Mouse (Mus musculus) liver, embryonic 16.5 days (tissue): Measurements from ENCODE around the gene Cadm1. TPM values are rescaled to one million over a fixed set of nuclear protein-coding genes. Genes with fewer than 3 reads are reported as not detected.

Source experiments
- ATAC-seq: fragments of 200-750 bp; cut with Nextera tagmentation; 2 replicates; pipeline ENCODE4 v1.8.0; 2017; ENCODE audit warnings: low read depth, mild to moderate bottlenecking, moderate number of reproducible peaks, moderate library complexity
- H3K27ac ChIP-seq: fragments of 300-500 bp; sonication (generic); 2 replicates; pipeline ENCODE4 v1.5.1; 2014; ENCODE audit warnings: mild to moderate bottlenecking, low read length
- H3K27me3 ChIP-seq: fragments of 300-500 bp; sonication (generic); 2 replicates; pipeline ENCODE4 v1.6.1; 2014; ENCODE audit warnings: low read depth, low read length, mixed read lengths; ENCODE audit not compliant: control insufficient read depth, insufficient read depth
- H3K36me3 ChIP-seq: fragments of 300-500 bp; sonication (generic); 2 replicates; pipeline ENCODE4 v1.6.1; 2014; ENCODE audit warnings: mild to moderate bottlenecking; ENCODE audit not compliant: control insufficient read depth, insufficient read depth
- H3K4me1 ChIP-seq: fragments of 300-500 bp; sonication (generic); 2 replicates; pipeline ENCODE4 v1.6.1; 2014; ENCODE audit warnings: low read depth, low read length, mixed read lengths; ENCODE audit not compliant: control insufficient read depth
- H3K4me2 ChIP-seq: fragments of 300-500 bp; sonication (generic); 2 replicates; pipeline ENCODE4 v1.6.1; 2014; ENCODE audit warnings: low read depth, low read length, mixed read lengths
- H3K4me3 ChIP-seq: fragments of 300-500 bp; sonication (generic); 2 replicates; pipeline ENCODE4 v1.5.1; 2014; ENCODE audit warnings: low read depth, mild to moderate bottlenecking, low read length
- H3K9ac ChIP-seq: fragments of 300-500 bp; sonication (generic); 2 replicates; pipeline ENCODE4 v1.6.1; 2014; ENCODE audit warnings: low read depth, low read length
- H3K9me3 ChIP-seq: fragments of 300-500 bp; sonication (generic); replicated peaks from 2 replicates; pipeline ENCODE4 v1.6.1; 2016; ENCODE audit warnings: low read length; ENCODE audit not compliant: control insufficient read depth
- WGBS: fragments of 180-500 bp; shearing (Covaris S2); extraction: QIAGEN DNeasy Blood & Tissue Kit; methylation state at CpG from one replicate; pipeline ENCODE4 v1.1.7; 2014; ENCODE audit not compliant: insufficient replicate concordance; 5-methylcytosine and 5-hydroxymethylcytosine counted together
- polyA plus RNA-seq: library from polyadenylated mRNA; unstranded; fragments of >200 nt; fragmentation: Nextera tagmentation; extraction: Ambion mirVana; gene quantifications from 2 replicates; pipeline ENCODE4 v1.2.1, GENCODE M21; 2015

Cadm1 gene
- polyA plus RNA-seq, 1 experiment from 2014 or later, result 8.3 TPM

GRCm38 (mm10) chr9:47761601-47762000, 231.6 kb downstream of the Cadm1 start:
- Histone ChIP-seq H3K4me1 (no peaks in the 10 kb centered on the region), H3K4me3 (no peak overlapping the region), H3K9ac (no peak overlapping the region), H3K36me3 (no peaks in the 10 kb centered on the region), H3K9me3 (no peaks in the 10 kb centered on the region), H3K4me2 (no peak overlapping the region), H3K27me3 (no peaks in the 10 kb centered on the region), H3K27ac (no peak overlapping the region)
- 66% methylated on average over 5 of the region's 5 CpGs for WGBS
- no peak for ATAC-seq

- no peak overlapping the region for H3K4me2 ChIP-seq
- no peak overlapping the region for H3K9ac ChIP-seq
- H3K4me3 ChIP-seq, result no peak overlapping the region
- WGBS, result 71% methylated on average over 5 of the region's 5 CpGs
- H3K4me1 ChIP-seq, result no peaks in the 10 kb centered on the region
- no peaks in the 10 kb centered on the region for H3K9me3 ChIP-seq
- H3K27me3 ChIP-seq, result no peaks in the 10 kb centered on the region
- no peak for ATAC-seq
- H3K27ac ChIP-seq, result no peak overlapping the region
- H3K36me3 ChIP-seq, result no peaks in the 10 kb centered on the region
Measured at GRCm38 (mm10) chr9:47762913-47763312, 232.9 kb downstream of the Cadm1 start.

- no peak for ATAC-seq
- H3K9ac ChIP-seq, result no peak overlapping the region
- H3K4me1 ChIP-seq, result no peaks in the 10 kb centered on the region
- no peak overlapping the region for H3K4me3 ChIP-seq
- 61% methylated on average over 5 of the region's 5 CpGs for WGBS
- no peak overlapping the region for H3K4me2 ChIP-seq
- no peaks in the 10 kb centered on the region for H3K27me3 ChIP-seq
- no peak overlapping the region for H3K27ac ChIP-seq
- no peaks in the 10 kb centered on the region for H3K36me3 ChIP-seq
- no peaks in the 10 kb centered on the region for H3K9me3 ChIP-seq
Measured at GRCm38 (mm10) chr9:47764920-47765319, 234.9 kb downstream of the Cadm1 start.

- no peak overlapping the region for H3K4me2 ChIP-seq
- no peaks in the 10 kb centered on the region for H3K36me3 ChIP-seq
Measured at GRCm38 (mm10) chr9:47765323-47765722, 235.3 kb downstream of the Cadm1 start.

GRCm38 (mm10) chr9:47766342-47766741, 236.4 kb downstream of the Cadm1 start:
- 55% methylated on average over 10 of the region's 10 CpGs for WGBS
- H3K9me3 ChIP-seq, result no peaks in the 10 kb centered on the region
- ATAC-seq, result no peak

More at GRCm38 (mm10) chr9:47765323-47765722, 235.3 kb downstream of the Cadm1 start:
- H3K27ac ChIP-seq, result no peak overlapping the region
- no peak overlapping the region for H3K4me3 ChIP-seq
- ATAC-seq, result no peak
- no peaks in the 10 kb centered on the region for H3K9me3 ChIP-seq
- no peak overlapping the region for H3K9ac ChIP-seq
- WGBS, result 74% methylated on average over 13 of the region's 13 CpGs
- no peaks in the 10 kb centered on the region for H3K4me1 ChIP-seq
- H3K27me3 ChIP-seq, result no peaks in the 10 kb centered on the region

GRCm38 (mm10) chr9:47770836-47771235, 240.9 kb downstream of the Cadm1 start:
- WGBS, result 58% methylated on average over 11 of the region's 11 CpGs
- no peak overlapping the region for H3K27ac ChIP-seq
- no peaks in the 10 kb centered on the region for H3K9me3 ChIP-seq
- no peaks in the 10 kb centered on the region for H3K4me1 ChIP-seq
- H3K4me2 ChIP-seq, result no peak overlapping the region
- ATAC-seq, result no peak
- H3K27me3 ChIP-seq, result no peaks in the 10 kb centered on the region
- no peak overlapping the region for H3K4me3 ChIP-seq
- no peak overlapping the region for H3K9ac ChIP-seq
- H3K36me3 ChIP-seq, result no peaks in the 10 kb centered on the region

More at GRCm38 (mm10) chr9:47766342-47766741, 236.4 kb downstream of the Cadm1 start:
- Histone ChIP-seq H3K4me2 (no peak overlapping the region), H3K36me3 (no peaks in the 10 kb centered on the region), H3K27ac (no peak overlapping the region), H3K4me3 (no peak overlapping the region), H3K9ac (no peak overlapping the region), H3K27me3 (no peaks in the 10 kb centered on the region), H3K4me1 (no peaks in the 10 kb centered on the region)

- WGBS, result 45% methylated on average over 5 of the region's 5 CpGs
- no peaks in the 10 kb centered on the region for H3K36me3 ChIP-seq
- H3K27ac ChIP-seq, result no peak overlapping the region
- no peaks in the 10 kb centered on the region for H3K9me3 ChIP-seq
- H3K4me1 ChIP-seq, result no peaks in the 10 kb centered on the region
- H3K4me3 ChIP-seq, result no peak overlapping the region
- H3K27me3 ChIP-seq, result no peaks in the 10 kb centered on the region
- no peak overlapping the region for H3K9ac ChIP-seq
- H3K4me2 ChIP-seq, result no peak overlapping the region
- ATAC-seq, result no peak
Measured at GRCm38 (mm10) chr9:47771953-47772352, 242.0 kb downstream of the Cadm1 start.

GRCm38 (mm10) chr9:47772750-47773149, 242.8 kb downstream of the Cadm1 start:
- Histone ChIP-seq H3K27me3 (no peaks in the 10 kb centered on the region), H3K27ac (no peak overlapping the region), H3K9me3 (no peaks in the 10 kb centered on the region), H3K4me3 (no peak overlapping the region), H3K4me1 (no peaks in the 10 kb centered on the region), H3K9ac (no peak overlapping the region), H3K36me3 (no peaks in the 10 kb centered on the region), H3K4me2 (no peak overlapping the region)
- no peak for ATAC-seq
- 60% methylated on average over 6 of the region's 6 CpGs for WGBS

GRCm38 (mm10) chr9:47776941-47777919, 247.3 kb downstream of the Cadm1 start:
- Histone ChIP-seq H3K27me3 (no peaks in the 10 kb centered on the region), H3K36me3 (no peaks in the 10 kb centered on the region), H3K4me2 (no peak overlapping the region), H3K4me1 (no peaks in the 10 kb centered on the region), H3K27ac (no peak overlapping the region), H3K9ac (no peak overlapping the region), H3K9me3 (no peaks in the 10 kb centered on the region), H3K4me3 (no peak overlapping the region)
- no peak for ATAC-seq
- WGBS, result 35% methylated on average over 9 of the region's 9 CpGs
